9 mouse cellular contexts compared by ENCODE assay signal in genomic region chr10:79989272-79989786, GRCm38 (mm10). TPM values are rescaled to one million over a fixed set of nuclear protein-coding genes. Genes with fewer than 3 reads are reported as not detected.
DNase-seq lines count a peak whose midpoint lies in the region; ATAC-seq and TF ChIP-seq lines count a peak whose summit lies in the region.
"Had no signal": no experiment of that assay in that cellular context is flagged by ENCODE, and none has a peak within 500 bp of the region (broad histone marks: within the 10 kb centered on the region; RNA-seq: fewer than 3 reads in every experiment).

No protein-coding gene starts in this region.

- H3K9me3 ChIP-seq in forebrain, embryonic 12.5 days = peaks cover 3% of the 10 kb centered on the region; the same call in 1 of the 2 replicates
- H3K9me3 ChIP-seq in liver, embryonic 13.5 days (replicated peaks) = peaks cover 8% of the 10 kb centered on the region; the same call in 1 of the 2 replicates

- H3K27me3 ChIP-seq in heart, adult 2 months (ENCODE audit: control insufficient read depth, insufficient read depth, low read length) = no peaks in the 10 kb centered on the region
- peaks cover 49% of the 10 kb centered on the region for H3K27me3 ChIP-seq in forebrain, embryonic 12.5 days
- H3K27me3 ChIP-seq in liver, embryonic 13.5 days = peaks cover 34% of the 10 kb centered on the region

- no peak for TF ChIP-seq POLR2A in heart, adult 2 months (IDR thresholded peaks at IDR 0.05; ENCODE audit: insufficient read depth, low read depth, low read length)

- ATAC-seq in forebrain, embryonic 12.5 days (ENCODE audit: low FRiP score) = no peak
- no peak for ATAC-seq in liver, embryonic 13.5 days (ENCODE audit: low read depth)

- peak overlapping the region; percentile 92 for H3K4me3 ChIP-seq in heart, adult 2 months
- H3K4me3 ChIP-seq in forebrain, embryonic 12.5 days (replicated peaks) = peak overlapping the region; percentile 41
- peak overlapping the region; percentile 89 for H3K4me3 ChIP-seq in liver, embryonic 13.5 days (replicated peaks)

- H3K9ac ChIP-seq in heart, adult 2 months (ENCODE audit: low read depth, low read length) = peak overlapping the region; percentile 91
- peak overlapping the region; percentile 33; the same call in 1 of the 2 replicates for H3K9ac ChIP-seq in forebrain, embryonic 12.5 days
- peak overlapping the region; percentile 73 for H3K9ac ChIP-seq in liver, embryonic 13.5 days

- H3K4me1 ChIP-seq in heart, adult 2 months (ENCODE audit: control insufficient read depth, insufficient read depth, low read length) = peaks cover 17% of the 10 kb centered on the region
- peaks cover 37% of the 10 kb centered on the region for H3K4me1 ChIP-seq in forebrain, embryonic 12.5 days
- H3K4me1 ChIP-seq in liver, embryonic 13.5 days (replicated peaks) = peaks cover 65% of the 10 kb centered on the region

- TF ChIP-seq CTCF in heart, adult 2 months (IDR thresholded peaks at IDR 0.05) = no peak

- no peak for DNase-seq in heart, adult 2 months
- DNase-seq in heart, adult 8-10 months (ENCODE audit: low spot score) = no peak
- DNase-seq in 3T3-L1 (ENCODE audit: low read depth, low spot score) = peak; percentile 62
- DNase-seq in liver, embryonic 13.5 days = no peak
- no peak for DNase-seq in right cerebral cortex, adult 18-20 months
- DNase-seq in thymus, postnatal 0 days (ENCODE audit: low spot score) = no peak
- DNase-seq in left cerebral cortex, adult 8-10 months (ENCODE audit: low spot score in 2 of 2) = no peak

- H3K4me2 ChIP-seq in forebrain, embryonic 12.5 days = peak overlapping the region; percentile 54
- H3K4me2 ChIP-seq in liver, embryonic 13.5 days = peak overlapping the region; percentile 94

- H3K79me2 ChIP-seq in heart, adult 2 months (replicated peaks; ENCODE audit: control insufficient read depth, insufficient read depth, low read length) = no peaks in the 10 kb centered on the region; the same call in 1 of the 2 replicates

- TF ChIP-seq EP300 in heart, adult 2 months (IDR thresholded peaks at IDR 0.05; ENCODE audit: insufficient read depth, low read depth, low read length) = no peak

- 37% methylated on average over 8 of the region's 8 CpGs for WGBS in heart, adult 2 months
- 38% methylated on average over 8 of the region's 8 CpGs for WGBS in forebrain, embryonic 12.5 days
- 37% methylated on average over 8 of the region's 8 CpGs for WGBS in liver, embryonic 13.5 days (ENCODE audit: insufficient replicate concordance)

- intact Hi-C loops in heart, adult 2 months (cut with DNase I) = loop anchor here (2.0 to 10.0 kb wide), 3 partner anchors 49 to 275 kb away; partner anchors contain the start of genes Dazap1, Gamt and Polr2e

- no peaks in the 10 kb centered on the region for H3K36me3 ChIP-seq in heart, adult 2 months (ENCODE audit: control insufficient read depth, insufficient read depth, low read length)
- no peaks in the 10 kb centered on the region for H3K36me3 ChIP-seq in forebrain, embryonic 12.5 days (replicated peaks)
- H3K36me3 ChIP-seq in liver, embryonic 13.5 days = peaks cover 34% of the 10 kb centered on the region

- H3K27ac ChIP-seq in heart, adult 2 months = peak overlapping the region; percentile 96
- no peak overlapping the region for H3K27ac ChIP-seq in forebrain, embryonic 12.5 days
- 0 out of 2 replicates have a peak overlapping the region, but pooled peaks have one; percentile 38 for H3K27ac ChIP-seq in liver, embryonic 13.5 days

RNA-seq across cellular contexts. Expression of gene Cnn2, which starts 0.9 kb away (rescaled TPM):
- total RNA-seq in heart, adult 2 months (2021) = 10 to 100 TPM; 30.2 to 39.3 TPM
- polyA plus RNA-seq in heart, adult 2 months (2012; rRNA removed) = 52.5 and 60.7 TPM in 2 replicates
- total RNA-seq in heart, adult 8-10 months (2022) = 10 to 100 TPM; 27.1 to 35.7 (median 33.3) TPM
- 85.5 and 115 TPM in 2 replicates for polyA plus RNA-seq in forebrain, embryonic 12.5 days (2016; fragmentation: Nextera tagmentation; extraction: Ambion mirVana)
- 45.8 and 49.6 TPM in 2 replicates for polyA plus RNA-seq in liver, embryonic 13.5 days (2015; fragmentation: Nextera tagmentation; extraction: Ambion mirVana)
- 137 and 152 TPM in 2 replicates for polyA plus RNA-seq in thymus, postnatal 0 days (2015; fragmentation: Nextera tagmentation; extraction: Ambion mirVana)
- 1 to 10 TPM; 5.4 to 6.7 (median 6.3) TPM for total RNA-seq in left cerebral cortex, adult 8-10 months (2022)

RNA-seq across cellular contexts. Expression of gene Tmem259, which starts 5.2 kb away (rescaled TPM):
- total RNA-seq in heart, adult 2 months (2021) = 100 to 1,000 TPM; 109 to 124 TPM
- 184 and 220 TPM in 2 replicates for polyA plus RNA-seq in heart, adult 2 months (2012; rRNA removed)
- total RNA-seq in heart, adult 8-10 months (2022) = 100 to 1,000 TPM; 116 to 120 (median 117) TPM
- 14.7 and 19.2 TPM in 2 replicates for polyA plus RNA-seq in forebrain, embryonic 12.5 days (2016; fragmentation: Nextera tagmentation; extraction: Ambion mirVana)
- 8.2 TPM in 2 replicates for polyA plus RNA-seq in liver, embryonic 13.5 days (2015; fragmentation: Nextera tagmentation; extraction: Ambion mirVana)
- 19.4 and 25.8 TPM in 2 replicates for polyA plus RNA-seq in thymus, postnatal 0 days (2015; fragmentation: Nextera tagmentation; extraction: Ambion mirVana)
- 100 to 1,000 TPM; 105 to 117 (median 113) TPM for total RNA-seq in left cerebral cortex, adult 8-10 months (2022)

RNA-seq across cellular contexts. Expression of gene Abca7, which starts 7.0 kb away (rescaled TPM):
- total RNA-seq in heart, adult 2 months (2021) = 1 to 10 TPM; 6.6 to 8.0 TPM
- 9.2 and 10.8 TPM in 2 replicates for polyA plus RNA-seq in heart, adult 2 months (2012; rRNA removed)
- total RNA-seq in heart, adult 8-10 months (2022) = 1 to 10 TPM; 7.5 to 8.5 (median 8.0) TPM
- polyA plus RNA-seq in forebrain, embryonic 12.5 days (2016; fragmentation: Nextera tagmentation; extraction: Ambion mirVana) = 5.8 and 5.9 TPM in 2 replicates
- polyA plus RNA-seq in liver, embryonic 13.5 days (2015; fragmentation: Nextera tagmentation; extraction: Ambion mirVana) = 6.3 and 7.4 TPM in 2 replicates
- 5.2 and 5.8 TPM in 2 replicates for polyA plus RNA-seq in thymus, postnatal 0 days (2015; fragmentation: Nextera tagmentation; extraction: Ambion mirVana)
- 10 to 100 TPM; 11.0 to 12.3 (median 12.0) TPM for total RNA-seq in left cerebral cortex, adult 8-10 months (2022)

RNA-seq across cellular contexts. Expression of gene Grin3b, which starts 18.8 kb away (rescaled TPM):
- total RNA-seq in heart, adult 2 months (2021) = under 1 TPM; 0.20 to 0.31 TPM
- 0.20 and 0.29 TPM in 2 replicates for polyA plus RNA-seq in heart, adult 2 months (2012; rRNA removed)
- total RNA-seq in heart, adult 8-10 months (2022) = under 1 TPM; 0.37 to 0.85 (median 0.63) TPM
- 0.46 TPM in 2 replicates for polyA plus RNA-seq in forebrain, embryonic 12.5 days (2016; fragmentation: Nextera tagmentation; extraction: Ambion mirVana)
- 0.07 and 0.10 TPM in 2 replicates for polyA plus RNA-seq in liver, embryonic 13.5 days (2015; fragmentation: Nextera tagmentation; extraction: Ambion mirVana)
- 0.09 and 0.20 TPM in 2 replicates for polyA plus RNA-seq in thymus, postnatal 0 days (2015; fragmentation: Nextera tagmentation; extraction: Ambion mirVana)
- total RNA-seq in left cerebral cortex, adult 8-10 months (2022) = under 1 TPM; 0.23 to 0.30 (median 0.24) TPM
- total RNA-seq: megakaryocyte progenitor cell, adult 5-6 weeks had no signal

RNA-seq across cellular contexts. Expression of gene Arhgap45, which starts 27.1 kb away (rescaled TPM):
- total RNA-seq in heart, adult 2 months (2021) = 1 to 10 TPM; 3.5 to 5.1 TPM
- 8.9 and 16.6 TPM in 2 replicates for polyA plus RNA-seq in heart, adult 2 months (2012; rRNA removed)
- 1 to 10 TPM; 2.9 to 5.1 (median 3.4) TPM for total RNA-seq in heart, adult 8-10 months (2022)
- polyA plus RNA-seq in forebrain, embryonic 12.5 days (2016; fragmentation: Nextera tagmentation; extraction: Ambion mirVana) = 3.4 and 3.6 TPM in 2 replicates
- 14.3 and 14.9 TPM in 2 replicates for polyA plus RNA-seq in liver, embryonic 13.5 days (2015; fragmentation: Nextera tagmentation; extraction: Ambion mirVana)
- polyA plus RNA-seq in thymus, postnatal 0 days (2015; fragmentation: Nextera tagmentation; extraction: Ambion mirVana) = 179 and 206 TPM in 2 replicates
- 1 to 10 TPM; 3.6 to 9.6 (median 6.0) TPM for total RNA-seq in left cerebral cortex, adult 8-10 months (2022)

Comparison
In these comparisons a context has a peak if more than half of its experiments do, and no peak if none do; other contexts are left out.
1. H3K4me3 ChIP-seq: peak in every context shown above with its lines; median percentile 92 in heart, adult 2 months; 89 in liver, embryonic 13.5 days; 41 in forebrain, embryonic 12.5 days.
2. H3K9ac ChIP-seq: peak in every context shown above with its lines; median percentile 91 in heart, adult 2 months; 73 in liver, embryonic 13.5 days; 33 in forebrain, embryonic 12.5 days.